Mouse (Mus musculus) E14TG2a.4 (cell line): ENCODE measurements around the gene Aif1.

Experiments
- CTCF ChIP-seq: conservative IDR thresholded peaks from 2 replicates; pipeline ENCODE4 v1.5.1; 2014; ENCODE audit warnings: low read length
- NANOG ChIP-seq: IDR thresholded peaks from 2 replicates; pipeline ENCODE4 v1.6.1; 2014; ENCODE audit warnings: borderline replicate concordance, low read length, mixed read lengths

GRCm38 (mm10) chr17:35168541-35169207 is 7.2 kb downstream of the Aif1 start:
- TF ChIP-seq CTCF (peak; percentile 71), NANOG (no peak)
